Mouse (Mus musculus) midbrain, embryonic 14.5 days (tissue): ENCODE results near the gene Tifa. TPM values are rescaled to one million over a fixed set of nuclear protein-coding genes. Genes with fewer than 3 reads are reported as not detected.
A peak's percentile ranks its signal among the peaks of the same experiment; 100 is the strongest.
"Not testable (repeated sequence)": the region's sequence is repeated elsewhere in the genome, so short reads cannot be mapped to it uniquely, and the experiment has no call there.

Experiments
- ATAC-seq: fragments of 200-750 bp; cut with Nextera tagmentation; 2 replicates; pipeline ENCODE4 v1.8.0; 2017; ENCODE audit warnings: moderate number of reproducible peaks, moderate library complexity; ENCODE audit not compliant: low FRiP score, low TSS enrichment
- DNase-seq: peaks from one replicate; pipeline ENCODE4 v3.0.0-alpha.2; 2015
- H3K27ac ChIP-seq: fragments of 300-500 bp; sonication (generic); replicated peaks from 2 replicates; pipeline ENCODE4 v1.5.1; 2014; ENCODE audit warnings: mild to moderate bottlenecking, low read depth, low read length, moderate library complexity
- H3K27me3 ChIP-seq: fragments of 300-500 bp; sonication (generic); 2 replicates; pipeline ENCODE4 v1.6.1; 2014; ENCODE audit warnings: low read length, control low read depth, mixed read lengths; ENCODE audit not compliant: control insufficient read depth, insufficient read depth
- H3K36me3 ChIP-seq: fragments of 300-500 bp; sonication (generic); 2 replicates; pipeline ENCODE4 v1.6.1; 2014; ENCODE audit warnings: low read length, control low read depth; ENCODE audit not compliant: control insufficient read depth, insufficient read depth
- H3K4me1 ChIP-seq: fragments of 300-500 bp; sonication (generic); 2 replicates; pipeline ENCODE4 v1.6.1; 2014; ENCODE audit warnings: mild to moderate bottlenecking, antibody characterized with exemption, low read length, control low read depth; ENCODE audit not compliant: control insufficient read depth, insufficient read depth
- H3K4me2 ChIP-seq: fragments of 300-500 bp; sonication (generic); 2 replicates; pipeline ENCODE4 v1.6.1; 2014; ENCODE audit warnings: mild to moderate bottlenecking, low read length, moderate library complexity
- H3K4me3 ChIP-seq: fragments of 300-500 bp; sonication (generic); replicated peaks from 2 replicates; pipeline ENCODE4 v1.5.1; 2014; ENCODE audit warnings: low read depth, low read length
- H3K9ac ChIP-seq: fragments of 300-500 bp; sonication (generic); replicated peaks from 2 replicates; pipeline ENCODE4 v1.6.1; 2014; ENCODE audit warnings: mild to moderate bottlenecking, low read length, moderate library complexity
- H3K9me3 ChIP-seq: fragments of 300-500 bp; sonication (generic); 2 replicates; pipeline ENCODE4 v1.6.1; 2016; ENCODE audit warnings: low read length, control low read depth, mixed read lengths; ENCODE audit not compliant: control insufficient read depth
- WGBS: fragments of 180-500 bp; shearing (Covaris S2); extraction: QIAGEN DNeasy Blood & Tissue Kit; methylation state at CpG from one replicate; pipeline ENCODE4 v1.1.7; 2014; 5-methylcytosine and 5-hydroxymethylcytosine counted together
- polyA plus RNA-seq: library from polyadenylated mRNA; unstranded; fragments of >200 nt; fragmentation: Nextera tagmentation; extraction: Ambion mirVana; gene quantifications from 2 replicates; pipeline ENCODE4 v1.2.1, GENCODE M21; 2014

Gene Tifa
- polyA plus RNA-seq, 1 experiment from 2014 or later, result 4.7 TPM

GRCm38 (mm10) chr3:127780021-127780644, 9.5 kb upstream of the Tifa start, which contains the start of gene Alpk1:
Gene Alpk1, minus strand, starts transcription at chr3:127780527.
- peak; percentile 60 for DNase-seq
- Histone ChIP-seq H3K4me1 (no peaks in the 10 kb centered on the region), H3K27ac (no peak within 1 kb of the TSS), H3K27me3 (peaks cover 2% of the 10 kb centered on the region; the same call in 1 of the 2 replicates), H3K9me3 (no peaks in the 10 kb centered on the region), H3K36me3 (no peaks in the 10 kb centered on the region), H3K9ac (no peak within 1 kb of the TSS), H3K4me3 (peak within 1 kb of the TSS; percentile 22), H3K4me2 (peak within 1 kb of the TSS; percentile 42)
- 2% methylated on average over 24 of the region's 24 CpGs for WGBS
- no peak for ATAC-seq

GRCm38 (mm10) chr3:127780921-127781320, 8.7 kb upstream of the Tifa start:
- no peak for DNase-seq
- Histone ChIP-seq H3K4me3 (no peak overlapping the region), H3K9ac (no peak overlapping the region), H3K27ac (no peak overlapping the region), H3K27me3 (peaks cover 2% of the 10 kb centered on the region; the same call in 1 of the 2 replicates), H3K36me3 (no peaks in the 10 kb centered on the region), H3K9me3 (no peaks in the 10 kb centered on the region), H3K4me2 (no peak overlapping the region), H3K4me1 (no peaks in the 10 kb centered on the region)
- no peak for ATAC-seq
- WGBS, result 96% methylated on average over 9 of the region's 9 CpGs

- no peaks in the 10 kb centered on the region for H3K9me3 ChIP-seq
- no peaks in the 10 kb centered on the region for H3K36me3 ChIP-seq
- WGBS, result 95% methylated on average over 6 of the region's 6 CpGs
Observed at GRCm38 (mm10) chr3:127782921-127783320, 6.7 kb upstream of the Tifa start.

GRCm38 (mm10) chr3:127783680-127784079, 5.9 kb upstream of the Tifa start:
- DNase-seq, ATAC-seq, H3K9ac ChIP-seq, H3K4me3 ChIP-seq, H3K27ac ChIP-seq, H3K9me3 ChIP-seq, H3K4me2 ChIP-seq, H3K4me1 ChIP-seq, H3K36me3 ChIP-seq: not testable (repeated sequence)
- WGBS, result 94% methylated on average over 8 of the region's 8 CpGs
- H3K27me3 ChIP-seq, result peaks cover 15% of the 10 kb centered on the region

More at GRCm38 (mm10) chr3:127782921-127783320, 6.7 kb upstream of the Tifa start:
- no peak for ATAC-seq
- Histone ChIP-seq H3K4me2 (no peak overlapping the region), H3K4me1 (no peaks in the 10 kb centered on the region), H3K9ac (no peak overlapping the region), H3K27me3 (peaks cover 8% of the 10 kb centered on the region), H3K27ac (no peak overlapping the region), H3K4me3 (no peak overlapping the region)
- DNase-seq, result no peak

GRCm38 (mm10) chr3:127787032-127787431, 2.6 kb upstream of the Tifa start:
- Histone ChIP-seq H3K27ac (no peak overlapping the region), H3K9me3 (no peaks in the 10 kb centered on the region), H3K27me3 (peaks cover 44% of the 10 kb centered on the region), H3K36me3 (no peaks in the 10 kb centered on the region), H3K4me1 (peaks cover 16% of the 10 kb centered on the region), H3K4me3 (no peak overlapping the region), H3K4me2 (no peak overlapping the region), H3K9ac (no peak overlapping the region)
- no peak for ATAC-seq
- DNase-seq, result no peak

- 33% methylated on average over 7 of the region's 7 CpGs for WGBS
- Histone ChIP-seq H3K27ac (no peak overlapping the region), H3K4me2 (no peak overlapping the region), H3K9ac (no peak overlapping the region), H3K4me1 (peaks cover 16% of the 10 kb centered on the region), H3K36me3 (no peaks in the 10 kb centered on the region), H3K27me3 (peaks cover 44% of the 10 kb centered on the region), H3K4me3 (no peak overlapping the region), H3K9me3 (no peaks in the 10 kb centered on the region)
- no peak for DNase-seq
- no peak for ATAC-seq
Observed at GRCm38 (mm10) chr3:127788038-127788437, 1.6 kb upstream of the Tifa start.

GRCm38 (mm10) chr3:127788919-127789318, 686 bp upstream of the Tifa start:
- Histone ChIP-seq H3K4me2 (peak overlapping the region; percentile 97), H3K36me3 (no peaks in the 10 kb centered on the region), H3K4me1 (peaks cover 16% of the 10 kb centered on the region), H3K9me3 (no peaks in the 10 kb centered on the region), H3K27me3 (peaks cover 44% of the 10 kb centered on the region), H3K4me3 (peak overlapping the region; percentile 48), H3K27ac (no peak overlapping the region), H3K9ac (no peak overlapping the region; the same call in 1 of the 2 replicates)
- ATAC-seq (no peak), DNase-seq (no peak)
- 19% methylated on average over 8 of the region's 8 CpGs for WGBS

GRCm38 (mm10) chr3:127790234-127791055, 840 bp downstream of the Tifa start:
- Histone ChIP-seq H3K9ac (peak overlapping the region; percentile 43; the same call in 1 of the 2 replicates), H3K27ac (no peak overlapping the region), H3K4me3 (peak overlapping the region; percentile 48), H3K4me1 (peaks cover 16% of the 10 kb centered on the region), H3K27me3 (peaks cover 44% of the 10 kb centered on the region), H3K9me3 (no peaks in the 10 kb centered on the region), H3K36me3 (no peaks in the 10 kb centered on the region), H3K4me2 (peak overlapping the region; percentile 97)
- ATAC-seq, result peak; percentile 63
- DNase-seq, result peak; percentile 60
- WGBS, result under 1% methylated on average over 36 of the region's 36 CpGs
